Mouse (Mus musculus): ENCODE data around the gene Pea15a. TPM values are rescaled to one million over a fixed set of nuclear protein-coding genes. Genes with fewer than 3 reads are reported as not detected.

Gene Pea15a
- polyA plus RNA-seq, 1 experiment from 2014 or later: 470 TPM

DNA sequence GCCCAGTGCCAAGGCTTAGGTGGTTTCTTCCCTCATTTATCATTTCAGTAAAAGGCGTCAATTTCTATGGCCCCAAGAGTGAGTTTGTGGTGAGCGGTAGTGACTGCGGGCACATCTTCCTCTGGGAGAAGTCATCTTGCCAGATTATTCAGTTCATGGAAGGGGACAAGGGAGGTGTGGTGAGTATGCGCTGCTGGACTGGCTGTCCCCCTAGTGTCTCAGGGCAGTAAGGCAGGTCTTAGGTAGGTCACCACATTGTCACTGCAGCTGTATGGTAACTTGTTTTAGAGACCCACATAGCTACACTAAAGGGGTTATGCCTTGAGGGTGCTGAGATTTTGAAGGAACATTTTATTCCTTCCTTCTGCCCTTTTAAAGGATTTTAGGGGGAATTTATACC, 17.7 kb downstream of the Pea15a start:
- Histone ChIP-seq H3K9me3 (replicated peaks) (no peaks in the 10 kb centered on the region), H3K36me3 (ENCODE audit: poor library complexity, severe bottlenecking) (peaks cover 87% of the 10 kb centered on the region), H3K9ac (no peak overlapping the region), H3K4me1 (no peaks in the 10 kb centered on the region), H3K4me2 (no peak overlapping the region), H3K27me3 (no peaks in the 10 kb centered on the region), H3K4me3 (no peak overlapping the region), H3K27ac (no peak overlapping the region; the same call in 1 of the 2 replicates)
- ATAC-seq: no peak
- 66% methylated on average over 4 of the region's 4 CpGs for WGBS

DNA sequence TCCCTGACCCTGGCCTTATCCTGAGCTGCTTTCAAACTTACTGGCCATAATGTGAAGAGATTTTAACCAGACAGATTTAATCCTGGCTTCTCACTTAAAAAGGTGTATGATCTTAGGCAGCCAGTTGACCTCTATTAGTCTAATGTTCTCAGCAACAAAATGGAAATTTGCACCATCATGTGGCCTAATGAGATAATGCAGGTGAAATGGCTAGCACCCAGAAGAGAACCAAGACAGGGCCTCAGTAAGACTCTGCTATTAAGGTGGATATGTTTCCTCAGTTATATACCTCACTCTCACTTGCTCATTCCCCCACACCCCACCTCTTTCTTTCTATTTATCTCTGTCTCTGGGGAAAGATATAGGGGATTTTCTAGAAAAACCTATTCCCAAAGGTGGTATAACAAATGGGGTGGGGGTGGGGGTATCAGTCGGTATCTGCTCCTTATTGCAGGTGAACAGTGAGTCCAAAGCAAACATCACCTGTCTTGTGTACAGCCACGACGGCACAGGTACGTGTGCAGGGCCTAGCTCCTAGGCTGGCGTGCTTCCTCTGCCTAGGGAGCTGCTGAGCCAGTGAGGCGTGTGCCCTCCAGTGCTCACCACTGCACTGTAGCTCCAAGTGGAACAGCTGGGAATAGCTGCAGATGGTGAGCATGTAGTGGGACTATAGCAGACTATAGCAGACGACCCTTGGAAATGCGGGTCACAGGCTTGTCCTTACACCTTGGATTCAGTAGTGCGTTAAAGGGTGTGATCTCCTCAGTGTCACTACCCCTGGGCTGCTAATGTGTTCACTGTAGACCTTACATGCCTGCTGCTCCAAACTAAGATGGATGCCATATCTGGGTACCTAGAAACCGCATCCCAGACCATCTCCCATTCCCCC, 20.0 kb downstream of the Pea15a start:
- no peaks in the 10 kb centered on the region for H3K27me3 ChIP-seq
- H3K4me3 ChIP-seq: no peak overlapping the region
- no peak overlapping the region for H3K9ac ChIP-seq
- WGBS: 95% methylated on average over 10 of the region's 10 CpGs
- no peak overlapping the region for H3K4me2 ChIP-seq
- ATAC-seq: 0 out of 2 replicates have a peak, but pooled peaks have one; percentile 41
- no peaks in the 10 kb centered on the region for H3K4me1 ChIP-seq
- no peak overlapping the region for H3K27ac ChIP-seq
- peaks cover 82% of the 10 kb centered on the region for H3K36me3 ChIP-seq (ENCODE audit: poor library complexity, severe bottlenecking)
- no peaks in the 10 kb centered on the region for H3K9me3 ChIP-seq (replicated peaks)

DNA sequence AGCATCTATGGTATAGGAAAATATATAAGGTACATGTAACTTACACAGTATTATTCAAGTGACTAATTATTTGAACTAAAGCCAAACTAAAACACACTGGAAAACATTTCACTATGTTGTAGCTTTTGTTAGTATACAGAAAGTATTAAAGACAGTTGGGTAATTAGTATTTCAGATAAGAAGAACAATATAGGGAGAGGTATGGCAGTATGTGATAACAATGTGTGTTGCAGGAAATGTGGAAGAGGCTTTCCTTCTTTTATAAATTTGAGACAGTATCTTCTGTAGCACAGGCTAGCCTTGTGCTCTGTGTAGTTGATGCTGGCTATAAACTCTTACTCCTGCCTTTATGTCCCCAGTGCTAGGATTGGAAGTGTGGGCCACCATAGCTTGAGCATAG, 22.7 kb downstream of the Pea15a start:
- no peak overlapping the region for H3K4me3 ChIP-seq
- no peak overlapping the region for H3K4me2 ChIP-seq
- H3K9ac ChIP-seq: no peak overlapping the region
- no peaks in the 10 kb centered on the region for H3K9me3 ChIP-seq (replicated peaks)
- H3K27me3 ChIP-seq: no peaks in the 10 kb centered on the region
- no peaks in the 10 kb centered on the region for H3K4me1 ChIP-seq
- ATAC-seq: no peak
- no peak overlapping the region for H3K27ac ChIP-seq
- H3K36me3 ChIP-seq (ENCODE audit: poor library complexity, severe bottlenecking): peaks cover 80% of the 10 kb centered on the region

DNA sequence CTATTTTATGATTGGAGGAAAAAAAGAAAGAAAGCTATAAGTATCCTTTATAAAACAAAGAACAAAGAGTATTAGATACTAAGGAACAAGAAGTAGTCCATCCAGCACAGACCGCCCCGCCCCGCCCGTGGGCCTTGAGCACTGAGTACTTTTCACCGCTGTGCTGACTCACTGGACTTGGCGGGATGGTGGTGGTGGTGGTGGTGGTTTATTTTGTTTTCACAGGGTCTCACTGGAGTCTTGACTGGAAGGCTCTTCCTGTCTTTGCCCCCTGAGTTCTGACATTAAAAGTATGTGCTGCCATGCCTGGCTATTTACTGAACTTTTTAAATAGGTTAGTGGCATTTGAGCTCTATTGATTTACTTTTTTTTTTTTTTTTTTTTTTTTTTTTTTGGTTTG, 23.5 kb downstream of the Pea15a start:
- whole genome bisulfite sequencing: over 99% methylated on average over 6 of the region's 6 CpGs
- H3K4me2 ChIP-seq: no peak overlapping the region
- no peak overlapping the region for H3K4me3 ChIP-seq
- no peaks in the 10 kb centered on the region for H3K9me3 ChIP-seq (replicated peaks)
- no peaks in the 10 kb centered on the region for H3K4me1 ChIP-seq
- H3K27ac ChIP-seq: no peak overlapping the region
- peaks cover 79% of the 10 kb centered on the region for H3K36me3 ChIP-seq (ENCODE audit: poor library complexity, severe bottlenecking)
- no peak overlapping the region for H3K9ac ChIP-seq
- ATAC-seq: no peak
- no peaks in the 10 kb centered on the region for H3K27me3 ChIP-seq

DNA sequence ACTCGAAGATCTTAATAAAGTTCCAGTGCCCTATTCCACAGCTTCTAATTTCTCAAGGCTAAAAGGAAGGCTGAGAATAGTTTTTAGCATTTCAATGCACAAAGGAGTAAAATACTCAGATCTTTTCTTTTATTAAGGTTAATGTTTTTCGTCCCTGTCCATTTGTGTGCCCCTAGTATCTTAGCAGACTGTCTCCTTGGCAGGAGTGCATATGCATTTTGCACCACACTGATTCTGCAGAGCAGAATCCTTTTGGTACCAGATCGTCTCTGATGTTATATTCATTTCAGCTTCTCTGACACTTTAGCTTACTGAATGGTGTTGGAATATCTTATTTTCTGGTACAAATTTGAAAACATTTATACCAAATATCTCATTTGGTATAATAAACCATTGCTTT, 24.8 kb downstream of the Pea15a start:
- Histone ChIP-seq H3K9ac (no peak overlapping the region), H3K27ac (no peak overlapping the region), H3K36me3 (ENCODE audit: poor library complexity, severe bottlenecking) (peaks cover 74% of the 10 kb centered on the region), H3K27me3 (no peaks in the 10 kb centered on the region), H3K9me3 (replicated peaks) (no peaks in the 10 kb centered on the region), H3K4me1 (no peaks in the 10 kb centered on the region), H3K4me3 (no peak overlapping the region), H3K4me2 (no peak overlapping the region)
- ATAC-seq: no peak
- 90% methylated on average over 3 of the region's 3 CpGs for WGBS

DNA sequence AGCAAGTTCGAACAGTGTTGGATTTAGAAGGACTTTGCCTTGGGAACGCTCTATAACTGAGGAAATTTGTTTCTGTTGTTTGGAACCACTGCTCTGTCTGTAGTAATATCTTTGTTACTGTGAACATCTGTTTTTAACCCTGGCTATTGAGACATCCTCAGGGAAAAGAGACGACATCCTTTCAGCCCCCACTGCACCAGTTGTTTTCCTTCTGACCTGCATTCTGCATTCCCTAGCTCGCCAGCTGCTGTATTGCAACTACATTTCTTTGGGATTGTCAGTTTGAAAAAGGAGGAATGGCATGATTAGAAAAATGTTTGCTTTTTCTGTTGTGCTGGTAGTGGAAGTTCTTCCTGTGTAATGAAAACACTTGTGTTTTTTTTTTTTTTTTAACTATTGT, 25.7 kb downstream of the Pea15a start:
- H3K9ac ChIP-seq: no peak overlapping the region
- peaks cover 72% of the 10 kb centered on the region for H3K36me3 ChIP-seq (ENCODE audit: poor library complexity, severe bottlenecking)
- H3K4me2 ChIP-seq: no peak overlapping the region
- H3K4me3 ChIP-seq: no peak overlapping the region
- no peak overlapping the region for H3K27ac ChIP-seq
- no peak for ATAC-seq
- 88% methylated on average over 4 of the region's 4 CpGs for WGBS
- H3K9me3 ChIP-seq (replicated peaks): no peaks in the 10 kb centered on the region
- no peaks in the 10 kb centered on the region for H3K27me3 ChIP-seq
- H3K4me1 ChIP-seq: no peaks in the 10 kb centered on the region

DNA sequence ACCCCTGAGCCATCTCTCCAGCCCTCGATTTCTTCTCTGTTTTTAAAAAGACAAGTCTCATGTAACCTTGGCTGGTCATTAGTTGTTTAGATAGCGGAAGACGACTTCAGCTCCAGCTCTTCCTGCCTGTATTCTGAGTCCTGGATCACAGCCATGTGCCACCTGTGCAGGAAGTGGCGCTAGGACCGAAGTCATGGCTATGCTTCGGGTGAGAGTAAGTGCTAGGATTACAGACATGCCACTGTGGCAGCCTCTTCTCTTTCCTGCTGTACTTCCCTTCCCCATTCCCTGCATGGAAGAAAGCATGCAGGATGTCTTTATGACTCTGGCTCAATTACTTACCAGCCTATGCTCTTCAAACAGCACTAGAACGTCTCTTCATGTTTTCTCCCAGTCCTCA, 27.5 kb downstream of the Pea15a start:
- Histone ChIP-seq H3K27me3 (no peaks in the 10 kb centered on the region), H3K4me3 (no peak overlapping the region), H3K4me2 (no peak overlapping the region), H3K9ac (no peak overlapping the region), H3K9me3 (replicated peaks) (no peaks in the 10 kb centered on the region), H3K36me3 (ENCODE audit: poor library complexity, severe bottlenecking) (peaks cover 76% of the 10 kb centered on the region), H3K27ac (no peak overlapping the region), H3K4me1 (no peaks in the 10 kb centered on the region)
- 77% methylated on average over 7 of the region's 7 CpGs for WGBS
- ATAC-seq: no peak

DNA sequence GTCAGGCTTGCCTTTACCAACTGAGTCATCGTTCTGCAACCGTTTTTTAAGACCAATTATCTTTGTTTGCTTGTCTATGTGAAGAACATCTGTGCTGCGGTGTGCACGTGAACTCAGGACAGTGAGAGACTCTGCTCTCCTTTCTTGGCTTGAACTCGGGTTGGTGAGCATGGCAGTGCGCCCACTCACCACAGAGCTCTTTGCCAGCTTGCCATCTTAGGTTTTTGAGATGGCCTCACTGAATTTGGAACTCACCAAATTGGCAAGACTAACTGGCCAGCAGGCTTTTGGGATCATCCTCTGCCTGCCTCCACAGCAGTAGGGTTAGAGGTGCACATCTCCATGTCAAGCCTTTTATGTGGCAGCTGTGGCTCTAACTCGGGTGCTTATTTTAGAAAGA, 28.8 kb downstream of the Pea15a start:
- Histone ChIP-seq H3K9me3 (replicated peaks) (no peaks in the 10 kb centered on the region), H3K27me3 (no peaks in the 10 kb centered on the region), H3K4me1 (0 out of 2 replicates have a peak, but pooled peaks cover 12% of the 10 kb centered on the region), H3K9ac (no peak overlapping the region), H3K4me3 (no peak overlapping the region), H3K36me3 (ENCODE audit: poor library complexity, severe bottlenecking) (peaks cover 84% of the 10 kb centered on the region), H3K27ac (peak overlapping the region; percentile 0; the same call in 1 of the 2 replicates), H3K4me2 (no peak overlapping the region)
- ATAC-seq: no peak
- 81% methylated on average over 7 of the region's 7 CpGs for WGBS

DNA sequence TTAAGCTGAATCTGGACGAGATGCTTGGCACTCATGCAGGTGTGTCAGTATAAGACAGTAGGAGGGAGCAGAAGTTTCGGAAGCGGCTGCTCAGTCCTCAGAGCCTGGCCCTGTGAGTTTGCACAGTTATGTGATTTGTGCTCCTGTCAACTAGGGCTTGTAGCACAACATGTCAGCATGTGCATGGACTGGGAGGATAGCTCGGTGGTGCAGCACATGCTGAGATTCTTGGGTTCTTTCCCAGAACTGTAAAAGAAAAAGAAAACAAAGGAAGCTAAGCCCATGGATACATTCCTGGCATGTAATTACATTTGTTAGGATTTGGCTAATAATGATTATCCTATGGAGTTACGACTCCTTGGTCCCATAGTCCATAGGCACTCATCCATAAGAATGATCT, 33.4 kb downstream of the Pea15a start:
- H3K27ac ChIP-seq: no peak overlapping the region
- H3K27me3 ChIP-seq: no peaks in the 10 kb centered on the region
- H3K4me3 ChIP-seq: no peak overlapping the region
- H3K9me3 ChIP-seq (replicated peaks): no peaks in the 10 kb centered on the region
- no peak overlapping the region for H3K9ac ChIP-seq
- 54% methylated on average over 5 of the region's 5 CpGs for WGBS
- H3K4me2 ChIP-seq: no peak overlapping the region
- H3K4me1 ChIP-seq: peaks cover 12% of the 10 kb centered on the region; the same call in 1 of the 2 replicates
- ATAC-seq: peak; percentile 53; the same call in 1 of the 2 replicates
- H3K36me3 ChIP-seq (ENCODE audit: poor library complexity, severe bottlenecking): peaks cover 89% of the 10 kb centered on the region

DNA sequence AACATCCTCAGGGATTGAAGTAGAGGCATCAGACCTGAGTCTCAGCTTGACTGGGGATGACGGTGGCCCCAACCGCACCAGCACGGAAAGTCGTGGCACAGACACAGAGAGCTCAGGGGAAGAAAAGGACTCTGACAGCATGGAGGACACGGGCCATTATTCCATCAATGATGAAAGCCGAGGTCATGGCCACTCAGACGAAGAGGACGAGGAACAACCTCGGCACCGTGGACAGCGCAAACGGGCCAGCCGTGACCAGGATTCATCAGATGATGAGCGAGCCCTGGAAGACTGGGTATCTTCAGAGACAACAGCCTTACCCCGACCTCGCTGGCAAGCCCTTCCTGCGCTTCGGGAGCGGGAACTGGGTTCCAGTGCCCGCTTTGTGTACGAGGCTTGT, 34.2 kb downstream of the Pea15a start:
- peaks cover 12% of the 10 kb centered on the region; the same call in 1 of the 2 replicates for H3K4me1 ChIP-seq
- H3K27me3 ChIP-seq: no peaks in the 10 kb centered on the region
- WGBS: 96% methylated on average over 21 of the region's 21 CpGs
- ATAC-seq: no peak
- no peak overlapping the region for H3K9ac ChIP-seq
- no peak overlapping the region for H3K4me2 ChIP-seq
- no peaks in the 10 kb centered on the region for H3K9me3 ChIP-seq (replicated peaks)
- peaks cover 91% of the 10 kb centered on the region for H3K36me3 ChIP-seq (ENCODE audit: poor library complexity, severe bottlenecking)
- no peak overlapping the region for H3K27ac ChIP-seq
- H3K4me3 ChIP-seq: no peak overlapping the region

DNA sequence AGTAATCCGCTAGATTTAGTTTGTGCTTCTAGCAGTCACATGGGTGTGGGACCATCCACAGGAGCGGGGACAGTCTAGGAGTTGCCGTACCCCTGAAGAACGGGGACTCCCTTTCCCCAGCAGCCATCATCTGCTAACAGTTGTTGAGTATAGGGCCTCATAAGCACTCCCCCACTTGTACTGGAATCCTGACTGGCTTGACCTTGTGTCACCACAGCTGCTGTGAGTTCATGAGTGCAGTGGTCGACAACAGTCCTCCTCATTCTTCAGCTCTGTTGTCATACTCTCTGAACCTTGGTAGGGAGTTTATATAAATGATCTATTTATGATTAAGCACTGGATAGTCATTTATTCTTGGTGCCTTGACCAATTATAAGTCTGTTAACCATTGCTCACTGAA, 36.8 kb downstream of the Pea15a start:
- Histone ChIP-seq H3K4me2 (no peak overlapping the region), H3K4me1 (peaks cover 17% of the 10 kb centered on the region), H3K36me3 (ENCODE audit: poor library complexity, severe bottlenecking) (peaks cover 91% of the 10 kb centered on the region), H3K27me3 (no peaks in the 10 kb centered on the region), H3K9me3 (replicated peaks) (no peaks in the 10 kb centered on the region), H3K4me3 (no peak overlapping the region), H3K27ac (no peak overlapping the region), H3K9ac (no peak overlapping the region)
- no peak for ATAC-seq
- 96% methylated on average over 5 of the region's 5 CpGs for WGBS

DNA sequence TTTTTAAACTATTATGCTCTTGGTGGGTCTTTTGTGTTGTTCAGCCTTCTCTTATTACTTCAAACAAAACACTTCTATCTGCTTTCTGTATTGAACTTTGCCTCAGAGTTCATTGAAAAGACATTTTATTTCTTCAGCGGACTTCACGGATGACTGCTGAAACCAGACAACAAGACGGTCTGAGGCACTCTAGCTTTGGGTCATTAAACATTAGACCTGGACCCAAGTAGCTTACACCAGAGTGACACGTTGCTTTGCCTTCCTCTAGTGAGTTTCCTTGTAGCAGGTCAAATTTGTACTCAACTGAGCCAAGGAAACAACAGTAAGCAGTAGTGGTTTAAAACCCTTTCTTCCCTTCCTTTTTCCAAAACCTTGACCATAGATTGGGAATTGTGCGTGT, 38.7 kb downstream of the Pea15a start:
- no peak overlapping the region for H3K9ac ChIP-seq
- H3K4me1 ChIP-seq: peaks cover 17% of the 10 kb centered on the region
- peaks cover 73% of the 10 kb centered on the region for H3K36me3 ChIP-seq (ENCODE audit: poor library complexity, severe bottlenecking)
- no peak overlapping the region for H3K4me3 ChIP-seq
- no peak for ATAC-seq
- no peak overlapping the region for H3K4me2 ChIP-seq
- WGBS: 70% methylated on average over 5 of the region's 5 CpGs
- H3K27me3 ChIP-seq: no peaks in the 10 kb centered on the region
- H3K9me3 ChIP-seq (replicated peaks): no peaks in the 10 kb centered on the region
- no peak overlapping the region for H3K27ac ChIP-seq

DNA sequence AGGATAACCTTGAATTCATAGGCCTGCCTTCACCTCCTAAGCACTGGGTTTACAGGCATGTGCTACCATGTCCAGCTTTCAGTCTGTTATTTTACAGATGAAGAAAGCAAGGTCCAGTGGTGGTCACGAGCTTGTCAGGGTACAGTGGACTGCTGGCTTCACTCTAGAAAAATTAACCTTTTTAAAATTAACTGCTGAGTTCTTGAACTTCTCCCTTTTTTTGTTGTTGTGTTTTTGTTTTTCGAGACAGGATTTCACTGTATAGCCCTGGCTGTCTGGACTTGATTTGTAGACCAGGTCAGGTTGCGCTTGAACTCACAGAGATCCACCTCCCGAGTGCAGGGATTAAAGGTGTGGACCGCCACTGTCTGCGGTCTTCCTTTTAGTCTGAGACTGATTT, 43.6 kb downstream of the Pea15a start:
- Histone ChIP-seq H3K27me3 (no peaks in the 10 kb centered on the region), H3K36me3 (ENCODE audit: poor library complexity, severe bottlenecking) (peaks cover 33% of the 10 kb centered on the region), H3K4me1 (peaks cover 15% of the 10 kb centered on the region), H3K9me3 (replicated peaks) (no peaks in the 10 kb centered on the region), H3K27ac (no peak overlapping the region), H3K4me3 (no peak overlapping the region), H3K4me2 (no peak overlapping the region), H3K9ac (no peak overlapping the region)
- 92% methylated on average over 6 of the region's 6 CpGs for WGBS
- ATAC-seq: no peak

Measured in forebrain, embryonic 13.5 days (tissue).